Mouse (Mus musculus): ENCODE measurements around the gene Anapc11.

Gene Anapc11

DNA sequence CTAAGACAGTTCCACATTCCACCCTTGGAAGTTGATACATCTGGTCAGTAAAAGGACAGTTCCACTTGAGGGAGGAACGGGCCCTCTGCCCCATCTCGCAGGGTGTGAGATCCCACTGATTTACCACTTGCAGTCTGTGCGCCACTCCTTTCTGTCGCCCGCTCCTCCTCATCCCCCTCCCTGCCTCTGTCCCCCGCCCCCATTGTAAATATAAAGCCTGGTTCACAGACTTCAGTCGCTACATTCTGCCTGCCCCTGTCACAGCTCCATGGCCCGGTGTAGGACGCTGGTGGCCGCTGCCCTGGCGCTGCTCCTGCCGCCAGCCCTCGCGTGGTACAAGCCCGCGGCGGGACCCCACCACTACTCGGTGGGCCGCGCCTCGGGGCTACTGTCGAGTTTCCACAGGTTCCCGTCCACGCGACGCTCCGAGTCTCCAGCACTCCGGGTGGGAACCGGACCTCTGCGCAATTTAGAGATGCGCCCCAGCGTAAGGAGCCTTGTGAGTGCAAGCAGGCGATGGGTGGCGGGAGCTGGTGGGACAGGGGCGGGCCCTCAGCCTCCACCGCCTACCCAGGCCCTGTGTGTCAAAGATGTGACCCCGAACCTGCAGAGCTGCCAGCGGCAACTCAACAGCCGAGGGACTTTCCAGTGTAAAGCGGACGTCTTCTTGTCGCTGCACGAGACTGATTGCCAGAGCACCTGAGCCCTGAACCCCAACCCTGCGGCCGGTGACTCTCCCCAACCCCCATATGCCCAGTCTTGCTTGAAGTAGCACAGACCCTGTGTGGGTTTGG, 10.2 kb downstream of the Anapc11 start, which contains the start of gene Npb:
Gene Npb, plus strand, starts transcription at position 237 of the 794 bp plus-strand sequence.
- TF ChIP-seq CTCF (conservative IDR thresholded peaks at IDR 0.05; ENCODE audit: low read length), result no peak
- no peak for TF ChIP-seq NANOG (IDR thresholded peaks at IDR 0.05; ENCODE audit: borderline replicate concordance, low read length)
- TF ChIP-seq POU5F1 (IDR thresholded peaks at IDR 0.05; ENCODE audit: borderline replicate concordance, low read length), result no peak
- Histone ChIP-seq H3K4me3 (replicated peaks; ENCODE audit: low read length) (peak within 1 kb of the TSS; percentile 72), H3K36me3 (ENCODE audit: insufficient read depth, low read length) (peaks cover 79% of the 10 kb centered on the region), H3K4me1 (replicated peaks; ENCODE audit: low read depth, low read length) (peaks cover 73% of the 10 kb centered on the region), H3K27me3 (ENCODE audit: insufficient read depth, low read length) (0 out of 2 replicates have a peak, but pooled peaks cover 2% of the 10 kb centered on the region), H3K9me3 (ENCODE audit: low read length) (no peaks in the 10 kb centered on the region)

DNA sequence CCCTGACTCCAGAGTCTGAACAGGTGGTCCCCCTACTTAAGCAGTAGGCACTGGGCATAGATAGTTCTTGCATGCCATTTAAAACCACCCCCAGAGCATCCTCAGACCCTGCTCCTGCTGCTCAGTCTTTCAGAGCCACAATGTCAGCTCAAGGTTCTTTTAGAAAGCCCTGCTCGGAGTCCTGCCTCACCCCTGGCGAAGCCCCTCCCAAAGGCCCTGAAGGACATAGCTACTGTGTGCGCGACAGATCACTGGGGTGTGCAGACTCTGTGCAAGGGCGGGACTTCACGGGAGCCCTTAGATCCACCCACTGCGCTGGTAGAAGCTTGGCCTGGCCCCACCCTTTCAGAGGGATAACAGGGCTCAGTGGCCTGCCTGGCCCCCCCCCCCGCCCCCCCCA, 11.0 kb downstream of the Anapc11 start:
- peaks cover 81% of the 10 kb centered on the region for H3K4me1 ChIP-seq (replicated peaks; ENCODE audit: low read depth, low read length)
- H3K36me3 ChIP-seq (ENCODE audit: insufficient read depth, low read length), result peaks cover 79% of the 10 kb centered on the region
- TF ChIP-seq NANOG (IDR thresholded peaks at IDR 0.05; ENCODE audit: borderline replicate concordance, low read length), result no peak
- TF ChIP-seq CTCF (conservative IDR thresholded peaks at IDR 0.05; ENCODE audit: low read length), result no peak
- no peak for TF ChIP-seq POU5F1 (IDR thresholded peaks at IDR 0.05; ENCODE audit: borderline replicate concordance, low read length)
- 0 out of 2 replicates have a peak, but pooled peaks cover 2% of the 10 kb centered on the region for H3K27me3 ChIP-seq (ENCODE audit: insufficient read depth, low read length)
- H3K9me3 ChIP-seq (ENCODE audit: low read length), result no peaks in the 10 kb centered on the region
- H3K4me3 ChIP-seq (replicated peaks; ENCODE audit: low read length), result peak overlapping the region; percentile 72

DNA sequence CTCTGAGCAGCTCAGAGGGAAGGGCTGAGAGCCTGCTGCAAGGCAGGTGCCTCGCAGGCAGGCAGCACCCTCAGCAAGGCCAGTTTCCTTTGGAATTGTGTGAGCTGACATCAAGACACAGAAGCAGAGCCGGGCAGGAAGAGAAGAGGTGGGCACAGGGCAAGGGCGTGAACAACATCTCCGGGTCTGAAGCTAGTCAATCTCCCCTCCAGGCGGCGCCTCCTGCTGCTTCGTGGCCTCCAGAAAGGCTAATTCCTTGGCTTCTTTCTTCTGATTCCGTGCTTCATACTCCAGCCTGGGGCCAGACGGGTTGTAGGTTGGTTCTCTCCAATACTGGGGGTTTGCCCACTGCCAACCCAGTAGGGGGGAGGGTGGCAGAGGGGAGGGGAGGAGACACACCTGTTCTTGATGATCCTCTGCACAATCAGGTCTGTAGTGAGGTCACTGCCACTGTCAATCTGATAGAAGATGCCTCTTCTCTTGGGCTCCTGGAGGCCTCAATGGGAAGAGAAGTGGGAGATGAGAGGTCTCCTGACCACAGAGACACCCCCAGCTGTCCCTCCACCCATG, 12.3 kb downstream of the Anapc11 start:
- Histone ChIP-seq H3K9me3 (ENCODE audit: low read length) (no peaks in the 10 kb centered on the region), H3K36me3 (ENCODE audit: insufficient read depth, low read length) (peaks cover 79% of the 10 kb centered on the region), H3K4me3 (replicated peaks; ENCODE audit: low read length) (no peak overlapping the region), H3K4me1 (replicated peaks; ENCODE audit: low read depth, low read length) (peaks cover 92% of the 10 kb centered on the region), H3K27me3 (ENCODE audit: insufficient read depth, low read length) (0 out of 2 replicates have a peak, but pooled peaks cover 2% of the 10 kb centered on the region)
- TF ChIP-seq POU5F1 (IDR thresholded peaks at IDR 0.05; ENCODE audit: borderline replicate concordance, low read length) (no peak), CTCF (conservative IDR thresholded peaks at IDR 0.05; ENCODE audit: low read length) (no peak), NANOG (IDR thresholded peaks at IDR 0.05; ENCODE audit: borderline replicate concordance, low read length) (no peak)

DNA sequence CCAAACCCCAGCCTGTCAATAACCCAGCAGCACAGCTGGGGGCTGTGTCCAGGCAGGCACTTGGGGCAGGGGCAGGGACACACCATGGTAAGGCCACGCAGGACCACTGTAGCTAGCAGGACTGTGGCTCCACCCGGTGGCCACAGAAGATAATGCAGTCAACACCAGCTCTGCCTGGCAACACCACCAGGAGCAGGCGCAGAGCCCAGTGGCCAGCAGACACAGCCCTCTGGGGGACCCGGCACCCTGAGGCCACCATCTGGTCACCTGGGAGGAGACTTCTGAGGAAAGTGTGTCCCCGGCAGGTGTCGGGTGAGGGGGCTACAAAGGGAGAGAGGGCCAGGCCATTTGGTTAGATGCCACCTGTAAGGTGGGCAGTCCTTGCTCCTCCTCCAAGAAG, 14.5 kb downstream of the Anapc11 start:
- H3K9me3 ChIP-seq (ENCODE audit: low read length), result no peaks in the 10 kb centered on the region
- no peaks in the 10 kb centered on the region for H3K27me3 ChIP-seq (ENCODE audit: insufficient read depth, low read length)
- peaks cover 90% of the 10 kb centered on the region for H3K4me1 ChIP-seq (replicated peaks; ENCODE audit: low read depth, low read length)
- peak; percentile 66 for TF ChIP-seq CTCF (conservative IDR thresholded peaks at IDR 0.05; ENCODE audit: low read length)
- no peak for TF ChIP-seq NANOG (IDR thresholded peaks at IDR 0.05; ENCODE audit: borderline replicate concordance, low read length)
- TF ChIP-seq POU5F1 (IDR thresholded peaks at IDR 0.05; ENCODE audit: borderline replicate concordance, low read length), result no peak
- H3K36me3 ChIP-seq (ENCODE audit: insufficient read depth, low read length), result peaks cover 70% of the 10 kb centered on the region
- H3K4me3 ChIP-seq (replicated peaks; ENCODE audit: low read length), result no peak overlapping the region

DNA sequence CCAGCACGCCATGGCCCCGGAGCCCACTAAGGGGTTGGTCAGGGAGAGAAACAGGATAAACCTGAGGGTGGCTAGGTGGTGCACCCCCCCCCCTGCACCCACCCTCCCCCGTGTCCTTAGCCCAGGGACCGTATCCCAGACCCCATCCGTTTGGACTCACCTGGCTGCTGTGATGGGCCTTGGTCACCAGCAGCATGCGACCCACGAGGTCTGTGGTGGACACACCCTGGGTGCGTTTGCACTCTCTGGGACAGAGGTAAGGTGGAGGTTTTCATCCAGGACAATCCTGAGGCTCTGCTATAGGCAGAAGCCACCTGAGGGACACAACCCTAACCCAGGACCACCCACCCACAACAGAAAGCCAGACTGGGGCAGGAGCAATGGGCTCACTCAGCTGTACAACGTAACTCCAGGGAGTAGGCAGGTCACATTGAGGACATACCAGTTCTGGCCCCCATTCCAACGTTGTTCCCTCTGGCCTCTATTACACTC, 15.3 kb downstream of the Anapc11 start:
- peaks cover 89% of the 10 kb centered on the region for H3K4me1 ChIP-seq (replicated peaks; ENCODE audit: low read depth, low read length)
- no peaks in the 10 kb centered on the region for H3K9me3 ChIP-seq (ENCODE audit: low read length)
- TF ChIP-seq POU5F1 (IDR thresholded peaks at IDR 0.05; ENCODE audit: borderline replicate concordance, low read length), result no peak
- TF ChIP-seq CTCF (conservative IDR thresholded peaks at IDR 0.05; ENCODE audit: low read length), result no peak
- TF ChIP-seq NANOG (IDR thresholded peaks at IDR 0.05; ENCODE audit: borderline replicate concordance, low read length), result no peak
- H3K27me3 ChIP-seq (ENCODE audit: insufficient read depth, low read length), result no peaks in the 10 kb centered on the region
- no peak overlapping the region for H3K4me3 ChIP-seq (replicated peaks; ENCODE audit: low read length)
- peaks cover 73% of the 10 kb centered on the region for H3K36me3 ChIP-seq (ENCODE audit: insufficient read depth, low read length)

DNA sequence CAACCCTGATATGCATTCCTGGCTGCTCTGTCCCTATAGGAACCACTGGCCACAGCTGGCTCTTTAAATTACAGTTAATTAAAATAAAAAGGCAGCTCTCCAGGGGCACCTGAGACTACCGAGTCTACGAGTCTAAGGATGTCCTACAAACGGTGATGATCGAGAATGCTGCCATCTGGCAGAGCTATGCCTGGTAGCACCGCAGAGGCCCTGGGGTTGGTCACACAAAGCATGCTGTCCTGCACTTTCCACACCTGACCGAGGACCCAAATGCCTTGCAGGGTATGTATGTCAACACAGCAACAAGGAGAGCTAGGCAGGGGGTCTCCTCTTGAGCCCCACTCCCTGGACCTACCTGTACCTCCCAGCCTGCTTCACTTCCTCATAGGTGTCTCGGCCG, 15.8 kb downstream of the Anapc11 start:
- peaks cover 89% of the 10 kb centered on the region for H3K4me1 ChIP-seq (replicated peaks; ENCODE audit: low read depth, low read length)
- peaks cover 78% of the 10 kb centered on the region for H3K36me3 ChIP-seq (ENCODE audit: insufficient read depth, low read length)
- H3K27me3 ChIP-seq (ENCODE audit: insufficient read depth, low read length), result no peaks in the 10 kb centered on the region
- no peaks in the 10 kb centered on the region for H3K9me3 ChIP-seq (ENCODE audit: low read length)
- TF ChIP-seq CTCF (conservative IDR thresholded peaks at IDR 0.05; ENCODE audit: low read length) (no peak), POU5F1 (IDR thresholded peaks at IDR 0.05; ENCODE audit: borderline replicate concordance, low read length) (no peak)
- no peak overlapping the region for H3K4me3 ChIP-seq (replicated peaks; ENCODE audit: low read length)

DNA sequence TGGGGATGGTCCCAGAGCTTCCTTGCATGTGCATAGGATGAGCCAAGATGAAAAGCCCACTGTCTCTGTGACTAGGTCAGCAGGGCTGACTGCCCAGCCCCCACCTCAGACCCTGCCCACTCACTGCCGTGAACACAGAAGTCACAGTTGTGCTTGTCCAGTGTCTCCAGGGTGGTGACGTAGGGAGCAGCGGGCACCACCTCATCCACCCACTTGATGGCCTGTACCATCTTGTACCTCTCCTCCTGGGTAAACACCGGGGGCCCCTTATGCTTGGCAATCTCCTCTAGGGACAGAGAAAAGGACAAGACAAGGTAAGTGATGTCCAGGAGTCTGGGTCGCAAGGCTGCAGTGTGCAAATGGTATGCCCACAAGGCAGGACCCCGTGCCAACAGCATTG, 16.9 kb downstream of the Anapc11 start:
- Histone ChIP-seq H3K36me3 (ENCODE audit: insufficient read depth, low read length) (peaks cover 82% of the 10 kb centered on the region), H3K9me3 (ENCODE audit: low read length) (no peaks in the 10 kb centered on the region), H3K4me1 (replicated peaks; ENCODE audit: low read depth, low read length) (peaks cover 86% of the 10 kb centered on the region), H3K4me3 (replicated peaks; ENCODE audit: low read length) (no peak overlapping the region; the same call in 1 of the 2 replicates), H3K27me3 (ENCODE audit: insufficient read depth, low read length) (no peaks in the 10 kb centered on the region)
- no peak for TF ChIP-seq NANOG (IDR thresholded peaks at IDR 0.05; ENCODE audit: borderline replicate concordance, low read length)
- no peak for TF ChIP-seq CTCF (conservative IDR thresholded peaks at IDR 0.05; ENCODE audit: low read length)
- no peak for TF ChIP-seq POU5F1 (IDR thresholded peaks at IDR 0.05; ENCODE audit: borderline replicate concordance, low read length)

DNA sequence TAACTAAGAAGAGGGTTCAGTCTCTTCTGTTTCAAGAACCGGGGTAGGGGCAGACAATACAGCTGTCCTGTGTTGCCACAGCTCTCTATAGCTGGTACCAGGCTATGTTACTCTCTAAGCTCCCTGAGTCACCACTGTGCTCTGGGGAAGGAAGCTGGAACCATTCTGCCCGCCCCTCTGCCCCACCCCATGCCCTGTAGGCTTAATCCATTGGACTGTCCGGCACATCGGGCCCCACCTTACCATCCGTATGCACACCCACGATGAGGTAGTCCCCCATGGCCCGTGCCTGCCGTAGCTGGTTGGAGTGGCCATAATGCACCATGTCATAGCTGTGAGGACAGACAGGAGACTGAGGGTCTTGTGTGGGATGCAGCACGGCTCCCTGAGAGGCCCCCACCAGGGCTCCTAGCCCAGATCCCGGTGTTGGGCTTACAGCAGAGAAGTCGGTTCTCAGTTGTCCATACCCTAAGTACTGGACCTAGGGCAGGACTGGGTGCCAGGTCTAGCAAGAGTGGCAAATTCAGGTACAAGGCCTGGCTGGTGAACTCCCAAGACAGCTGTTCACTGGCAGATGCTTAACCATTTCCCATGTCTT, 17.5 kb downstream of the Anapc11 start:
- Histone ChIP-seq H3K36me3 (ENCODE audit: insufficient read depth, low read length) (peaks cover 82% of the 10 kb centered on the region), H3K4me3 (replicated peaks; ENCODE audit: low read length) (peak overlapping the region; percentile 17; the same call in 1 of the 2 replicates), H3K9me3 (ENCODE audit: low read length) (no peaks in the 10 kb centered on the region), H3K27me3 (ENCODE audit: insufficient read depth, low read length) (no peaks in the 10 kb centered on the region), H3K4me1 (replicated peaks; ENCODE audit: low read depth, low read length) (peaks cover 86% of the 10 kb centered on the region)
- no peak for TF ChIP-seq CTCF (conservative IDR thresholded peaks at IDR 0.05; ENCODE audit: low read length)

All from E14TG2a.4 (cell line).